Mouse (Mus musculus) neural tube, embryonic 12.5 days (tissue): ENCODE results near the gene Tecpr1. TPM values are rescaled to one million over a fixed set of nuclear protein-coding genes. Genes with fewer than 3 reads are reported as not detected.

Experiments used
- ATAC-seq: fragments of 200-750 bp; cut with Nextera tagmentation; 2 replicates; pipeline ENCODE4 v1.8.0; 2017; ENCODE audit warnings: low read depth, mild to moderate bottlenecking, moderate TSS enrichment, moderate library complexity; ENCODE audit not compliant: low FRiP score
- H3K27ac ChIP-seq: fragments of 300-500 bp; sonication (generic); 2 replicates; pipeline ENCODE4 v1.5.1; 2016
- H3K27me3 ChIP-seq: fragments of 300-500 bp; sonication (generic); replicated peaks from 2 replicates; pipeline ENCODE4 v1.6.1; 2016; ENCODE audit warnings: mild to moderate bottlenecking
- H3K36me3 ChIP-seq: fragments of 300-500 bp; sonication (generic); 2 replicates; pipeline ENCODE4 v1.6.1; 2016; ENCODE audit warnings: mild to moderate bottlenecking
- H3K4me1 ChIP-seq: fragments of 300-500 bp; sonication (generic); 2 replicates; pipeline ENCODE4 v1.6.1; 2016
- H3K4me2 ChIP-seq: fragments of 300-500 bp; sonication (generic); replicated peaks from 2 replicates; pipeline ENCODE4 v1.6.1; 2016; ENCODE audit warnings: mild to moderate bottlenecking
- H3K4me3 ChIP-seq: fragments of 300-500 bp; sonication (generic); 2 replicates; pipeline ENCODE4 v1.5.1; 2016
- H3K9ac ChIP-seq: fragments of 300-500 bp; sonication (generic); 2 replicates; pipeline ENCODE4 v1.6.1; 2016; ENCODE audit warnings: mild to moderate bottlenecking
- H3K9me3 ChIP-seq: fragments of 300-500 bp; sonication (generic); 2 replicates; pipeline ENCODE4 v1.6.1; 2016; ENCODE audit warnings: mild to moderate bottlenecking
- WGBS: fragments of 180-500 bp; shearing (Covaris S2); methylation state at CpG from one replicate; pipeline ENCODE4 v1.1.7; 2016; 5-methylcytosine and 5-hydroxymethylcytosine counted together
- polyA plus RNA-seq: library from polyadenylated mRNA; unstranded; fragments of >200 nt; fragmentation: Nextera tagmentation; extraction: Ambion mirVana; gene quantifications from 2 replicates; pipeline ENCODE4 v1.2.1, GENCODE M21; 2016

Gene Tecpr1
- polyA plus RNA-seq, 1 experiment from 2014 or later: 35.5 TPM

DNA sequence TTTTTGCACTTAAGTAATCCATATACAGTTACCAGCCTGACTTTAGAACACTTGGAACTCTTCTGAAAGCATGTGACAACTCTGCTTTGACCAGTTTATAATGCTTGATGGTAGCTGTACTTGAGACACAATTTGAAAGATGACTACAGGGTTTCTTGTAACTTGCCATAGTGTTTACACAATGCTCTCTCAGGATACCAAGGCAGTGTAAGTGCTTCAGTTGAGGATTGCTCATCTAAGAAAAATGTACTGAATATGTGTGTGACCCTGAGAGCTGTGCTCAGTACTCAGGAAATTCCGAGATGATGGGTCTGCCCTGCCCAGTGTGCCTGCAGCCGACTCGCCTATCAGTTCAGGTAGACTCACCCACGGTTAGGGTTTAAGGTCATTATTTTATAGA, 72.1 kb downstream of the Tecpr1 start:
- no peak overlapping the region for H3K27ac ChIP-seq
- no peaks in the 10 kb centered on the region for H3K27me3 ChIP-seq
- no peak overlapping the region for H3K4me2 ChIP-seq
- H3K36me3 ChIP-seq: peaks cover 26% of the 10 kb centered on the region
- no peaks in the 10 kb centered on the region for H3K4me1 ChIP-seq
- H3K9ac ChIP-seq: no peak overlapping the region
- H3K9me3 ChIP-seq: no peaks in the 10 kb centered on the region
- ATAC-seq: no peak
- WGBS: 95% methylated on average over 4 of the region's 4 CpGs
- H3K4me3 ChIP-seq: no peak overlapping the region

DNA sequence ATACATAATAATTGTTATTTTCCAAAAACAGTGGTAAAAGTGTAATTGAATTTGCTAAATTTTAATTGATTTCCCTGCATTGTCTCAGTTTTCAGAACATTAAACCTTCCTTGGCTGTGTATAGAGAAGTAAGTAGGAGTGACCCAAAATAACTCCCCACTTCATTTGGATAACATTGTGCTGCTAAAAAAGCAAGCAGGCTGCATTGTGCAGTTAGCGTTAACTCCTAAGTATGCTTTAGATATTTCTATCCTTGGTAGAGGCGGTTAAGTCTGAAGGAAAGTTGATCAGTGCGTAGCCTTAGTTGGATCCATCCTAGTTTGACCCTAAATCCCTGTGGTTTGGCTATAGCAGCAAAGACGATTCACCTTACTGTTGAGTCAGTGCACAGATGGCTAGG, 73.9 kb downstream of the Tecpr1 start:
- H3K9me3 ChIP-seq: no peaks in the 10 kb centered on the region
- no peak overlapping the region for H3K27ac ChIP-seq
- no peak overlapping the region for H3K9ac ChIP-seq
- no peak overlapping the region for H3K4me2 ChIP-seq
- peaks cover 29% of the 10 kb centered on the region for H3K36me3 ChIP-seq
- 95% methylated on average over 4 of the region's 4 CpGs for WGBS
- H3K4me3 ChIP-seq: no peak overlapping the region
- no peaks in the 10 kb centered on the region for H3K27me3 ChIP-seq
- no peaks in the 10 kb centered on the region for H3K4me1 ChIP-seq
- no peak for ATAC-seq

DNA sequence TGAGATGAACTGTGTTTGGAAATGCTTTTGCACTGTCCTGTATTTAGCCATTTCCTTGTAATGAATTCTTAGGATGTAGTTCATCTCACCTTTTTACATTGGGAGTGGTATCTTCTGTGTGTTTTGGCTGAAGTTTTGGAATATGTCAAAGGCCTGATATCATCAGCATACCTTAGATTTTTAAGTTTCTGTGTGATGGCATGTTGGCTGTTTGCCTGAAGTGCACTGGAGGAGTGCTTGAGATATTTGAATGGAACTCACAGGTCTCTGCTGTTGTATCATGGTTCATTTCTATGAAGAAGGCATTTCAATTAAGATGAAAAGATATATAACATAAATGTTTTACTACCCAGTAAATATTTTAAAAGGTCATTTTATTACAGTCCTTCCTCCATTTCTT, 76.5 kb downstream of the Tecpr1 start:
- no peak overlapping the region for H3K4me3 ChIP-seq
- no peak overlapping the region for H3K27ac ChIP-seq
- H3K4me1 ChIP-seq: no peaks in the 10 kb centered on the region
- H3K9ac ChIP-seq: no peak overlapping the region
- H3K4me2 ChIP-seq: no peak overlapping the region
- no peaks in the 10 kb centered on the region for H3K27me3 ChIP-seq
- no peaks in the 10 kb centered on the region for H3K9me3 ChIP-seq
- peaks cover 29% of the 10 kb centered on the region for H3K36me3 ChIP-seq
- ATAC-seq: no peak

Other genes with a start within 250 kb of the Tecpr1 start
- gene Ccz1, start 208.7 kb downstream of the Tecpr1 start, polyA plus RNA-seq: 105 and 120 TPM in 2 replicates
- gene Ocm, start 196.9 kb downstream of the Tecpr1 start, polyA plus RNA-seq: 0.32 TPM in 1 of 2 replicates, not detected in the other
- 7.7 and 9.0 TPM in 2 replicates for gene Lmtk2, start 123.2 kb downstream of the Tecpr1 start, polyA plus RNA-seq
- gene Bhlha15, start 33.3 kb downstream of the Tecpr1 start, polyA plus RNA-seq: 0.08 and 0.23 TPM in 2 replicates
- gene Bri3, start 20.8 kb upstream of the Tecpr1 start, polyA plus RNA-seq: 147 and 148 TPM in 2 replicates
- 3.1 and 3.6 TPM in 2 replicates for gene Baiap2l1, start 134.5 kb upstream of the Tecpr1 start, polyA plus RNA-seq